Mouse (Mus musculus): Measurements from ENCODE around the gene Gm20388. TPM values are rescaled to one million over a fixed set of nuclear protein-coding genes. Genes with fewer than 3 reads are reported as not detected.

The Gm20388 gene
- polyA plus RNA-seq, 1 experiment: 28.1 TPM

- no peak overlapping the region for H3K9ac ChIP-seq (ENCODE audit: low read depth, poor library complexity, severe bottlenecking)
- H3K4me3 ChIP-seq (ENCODE audit: low read depth, low read length): no peak overlapping the region
- TF ChIP-seq EP300 (IDR thresholded peaks at IDR 0.05; ENCODE audit: insufficient read depth, low read depth, low read length) (no peak), POLR2A (IDR thresholded peaks at IDR 0.05; ENCODE audit: insufficient read depth, low read length) (no peak), CTCF (IDR thresholded peaks at IDR 0.05; ENCODE audit: low read depth, low read length) (no peak)
- H3K27ac ChIP-seq (ENCODE audit: insufficient read depth, low read length): no peak overlapping the region
- no peaks in the 10 kb centered on the region for H3K9me3 ChIP-seq (replicated peaks; ENCODE audit: control insufficient read depth, insufficient read depth, low read length, poor library complexity, severe bottlenecking)
- no peaks in the 10 kb centered on the region for H3K4me1 ChIP-seq (ENCODE audit: control insufficient read depth, insufficient read depth, low read length)
- H3K27me3 ChIP-seq (ENCODE audit: control insufficient read depth, insufficient read depth, low read length, poor library complexity, severe bottlenecking): no peaks in the 10 kb centered on the region
- no peaks in the 10 kb centered on the region for H3K36me3 ChIP-seq (ENCODE audit: control insufficient read depth, insufficient read depth, low read length, poor library complexity, severe bottlenecking)
These were observed 3328.8 kb downstream of the Gm20388 start for GRCm38 (mm10) chr8:123239398-123239797.

DNA sequence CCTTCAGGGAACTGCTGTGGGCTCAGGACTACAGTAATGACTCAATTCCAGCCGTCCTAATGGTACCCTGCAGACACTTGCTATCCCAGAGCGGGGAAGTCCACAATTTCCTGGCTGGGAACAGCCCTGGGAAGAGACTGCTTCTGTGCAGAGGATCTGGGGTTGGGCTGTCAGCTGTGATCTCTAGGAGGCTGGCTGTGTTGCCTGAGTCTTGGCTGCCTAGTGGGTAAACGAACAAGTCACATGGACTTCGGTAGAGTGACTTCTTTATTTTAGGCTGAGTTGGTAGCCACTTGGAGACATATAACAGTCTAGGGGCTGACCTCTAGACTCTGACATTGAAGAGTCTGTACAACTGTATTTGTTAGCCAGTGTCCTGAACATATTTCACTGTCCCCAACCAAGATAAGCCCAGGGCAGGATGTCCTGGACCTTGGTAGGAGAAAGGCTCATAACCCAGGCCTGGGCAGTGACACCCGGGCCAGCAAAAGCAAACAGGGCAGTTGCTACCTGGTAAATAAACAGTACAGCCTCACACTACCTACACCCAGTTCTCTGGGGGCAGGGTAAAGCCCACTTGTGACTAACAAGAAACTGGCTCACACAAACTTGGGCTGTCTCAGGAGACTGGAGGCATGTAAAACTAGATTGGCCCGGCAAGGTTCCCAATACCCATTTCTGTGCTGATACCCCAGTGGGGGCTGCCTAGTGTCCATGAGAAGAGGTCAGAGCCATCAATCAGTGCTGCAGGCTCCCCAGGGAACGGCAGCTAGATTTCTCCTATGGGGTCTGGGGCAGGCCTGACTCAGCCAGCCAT lies 3331.7 kb downstream of the Gm20388 start:
- Histone ChIP-seq H3K4me1 (ENCODE audit: control insufficient read depth, insufficient read depth, low read length) (no peaks in the 10 kb centered on the region), H3K9ac (ENCODE audit: low read depth, poor library complexity, severe bottlenecking) (no peak overlapping the region), H3K4me3 (ENCODE audit: low read depth, low read length) (no peak overlapping the region), H3K27me3 (ENCODE audit: control insufficient read depth, insufficient read depth, low read length, poor library complexity, severe bottlenecking) (no peaks in the 10 kb centered on the region), H3K27ac (ENCODE audit: insufficient read depth, low read length) (no peak overlapping the region), H3K36me3 (ENCODE audit: control insufficient read depth, insufficient read depth, low read length, poor library complexity, severe bottlenecking) (no peaks in the 10 kb centered on the region), H3K9me3 (replicated peaks; ENCODE audit: control insufficient read depth, insufficient read depth, low read length, poor library complexity, severe bottlenecking) (no peaks in the 10 kb centered on the region)
- TF ChIP-seq EP300 (IDR thresholded peaks at IDR 0.05; ENCODE audit: insufficient read depth, low read depth, low read length) (no peak), POLR2A (IDR thresholded peaks at IDR 0.05; ENCODE audit: insufficient read depth, low read length) (no peak), CTCF (IDR thresholded peaks at IDR 0.05; ENCODE audit: low read depth, low read length) (no peak)

GRCm38 (mm10) chr8:123243053-123243452 lies 3332.4 kb downstream of the Gm20388 start:
- H3K4me3 ChIP-seq (ENCODE audit: low read depth, low read length): no peak overlapping the region
- TF ChIP-seq CTCF (IDR thresholded peaks at IDR 0.05; ENCODE audit: low read depth, low read length) (peak; percentile 36), POLR2A (IDR thresholded peaks at IDR 0.05; ENCODE audit: insufficient read depth, low read length) (no peak)
- no peaks in the 10 kb centered on the region for H3K4me1 ChIP-seq (ENCODE audit: control insufficient read depth, insufficient read depth, low read length)
- no peaks in the 10 kb centered on the region for H3K36me3 ChIP-seq (ENCODE audit: control insufficient read depth, insufficient read depth, low read length, poor library complexity, severe bottlenecking)
- H3K9ac ChIP-seq (ENCODE audit: low read depth, poor library complexity, severe bottlenecking): no peak overlapping the region
- no peaks in the 10 kb centered on the region for H3K9me3 ChIP-seq (replicated peaks; ENCODE audit: control insufficient read depth, insufficient read depth, low read length, poor library complexity, severe bottlenecking)
- H3K27ac ChIP-seq (ENCODE audit: insufficient read depth, low read length): no peak overlapping the region
- no peaks in the 10 kb centered on the region for H3K27me3 ChIP-seq (ENCODE audit: control insufficient read depth, insufficient read depth, low read length, poor library complexity, severe bottlenecking)

GRCm38 (mm10) chr8:123244382-123244781 lies 3333.7 kb downstream of the Gm20388 start:
- no peak for TF ChIP-seq POLR2A (IDR thresholded peaks at IDR 0.05; ENCODE audit: insufficient read depth, low read length)
- TF ChIP-seq CTCF (IDR thresholded peaks at IDR 0.05; ENCODE audit: low read depth, low read length): no peak
- TF ChIP-seq EP300 (IDR thresholded peaks at IDR 0.05; ENCODE audit: insufficient read depth, low read depth, low read length): no peak
- H3K4me1 ChIP-seq (ENCODE audit: control insufficient read depth, insufficient read depth, low read length): no peaks in the 10 kb centered on the region
- no peaks in the 10 kb centered on the region for H3K9me3 ChIP-seq (replicated peaks; ENCODE audit: control insufficient read depth, insufficient read depth, low read length, poor library complexity, severe bottlenecking)
- no peak overlapping the region for H3K4me3 ChIP-seq (ENCODE audit: low read depth, low read length)
- no peaks in the 10 kb centered on the region for H3K27me3 ChIP-seq (ENCODE audit: control insufficient read depth, insufficient read depth, low read length, poor library complexity, severe bottlenecking)
- no peaks in the 10 kb centered on the region for H3K36me3 ChIP-seq (ENCODE audit: control insufficient read depth, insufficient read depth, low read length, poor library complexity, severe bottlenecking)
- H3K9ac ChIP-seq (ENCODE audit: low read depth, poor library complexity, severe bottlenecking): no peak overlapping the region
- no peak overlapping the region for H3K27ac ChIP-seq (ENCODE audit: insufficient read depth, low read length)

- no peaks in the 10 kb centered on the region for H3K27me3 ChIP-seq (ENCODE audit: control insufficient read depth, insufficient read depth, low read length, poor library complexity, severe bottlenecking)
- no peak overlapping the region for H3K27ac ChIP-seq (ENCODE audit: insufficient read depth, low read length)
- no peaks in the 10 kb centered on the region for H3K4me1 ChIP-seq (ENCODE audit: control insufficient read depth, insufficient read depth, low read length)
- no peaks in the 10 kb centered on the region for H3K36me3 ChIP-seq (ENCODE audit: control insufficient read depth, insufficient read depth, low read length, poor library complexity, severe bottlenecking)
- no peak for TF ChIP-seq EP300 (IDR thresholded peaks at IDR 0.05; ENCODE audit: insufficient read depth, low read depth, low read length)
- no peak for TF ChIP-seq POLR2A (IDR thresholded peaks at IDR 0.05; ENCODE audit: insufficient read depth, low read length)
- TF ChIP-seq CTCF (IDR thresholded peaks at IDR 0.05; ENCODE audit: low read depth, low read length): no peak
- H3K4me3 ChIP-seq (ENCODE audit: low read depth, low read length): no peak overlapping the region
- no peak overlapping the region for H3K9ac ChIP-seq (ENCODE audit: low read depth, poor library complexity, severe bottlenecking)
- H3K9me3 ChIP-seq (replicated peaks; ENCODE audit: control insufficient read depth, insufficient read depth, low read length, poor library complexity, severe bottlenecking): no peaks in the 10 kb centered on the region
These were observed 3334.9 kb downstream of the Gm20388 start for GRCm38 (mm10) chr8:123245543-123245942.

- no peaks in the 10 kb centered on the region for H3K9me3 ChIP-seq (replicated peaks; ENCODE audit: control insufficient read depth, insufficient read depth, low read length, poor library complexity, severe bottlenecking)
- TF ChIP-seq CTCF (IDR thresholded peaks at IDR 0.05; ENCODE audit: low read depth, low read length) (no peak), EP300 (IDR thresholded peaks at IDR 0.05; ENCODE audit: insufficient read depth, low read depth, low read length) (no peak), POLR2A (IDR thresholded peaks at IDR 0.05; ENCODE audit: insufficient read depth, low read length) (no peak)
- H3K36me3 ChIP-seq (ENCODE audit: control insufficient read depth, insufficient read depth, low read length, poor library complexity, severe bottlenecking): no peaks in the 10 kb centered on the region
- H3K27ac ChIP-seq (ENCODE audit: insufficient read depth, low read length): no peak overlapping the region
- no peak overlapping the region for H3K9ac ChIP-seq (ENCODE audit: low read depth, poor library complexity, severe bottlenecking)
- no peaks in the 10 kb centered on the region for H3K27me3 ChIP-seq (ENCODE audit: control insufficient read depth, insufficient read depth, low read length, poor library complexity, severe bottlenecking)
- H3K4me1 ChIP-seq (ENCODE audit: control insufficient read depth, insufficient read depth, low read length): no peaks in the 10 kb centered on the region
- no peak overlapping the region for H3K4me3 ChIP-seq (ENCODE audit: low read depth, low read length)
These were observed 3337.1 kb downstream of the Gm20388 start for GRCm38 (mm10) chr8:123247748-123248147.

Data from ES-Bruce4 (cell line).